Mouse (Mus musculus): ENCODE measurements around the gene Fyn. TPM values are rescaled to one million over a fixed set of nuclear protein-coding genes. Genes with fewer than 3 reads are reported as not detected.

The Fyn gene
- total and polyA plus RNA-seq, 3 experiments = 14.9 to 42.4 (median 19.9) TPM

DNA sequence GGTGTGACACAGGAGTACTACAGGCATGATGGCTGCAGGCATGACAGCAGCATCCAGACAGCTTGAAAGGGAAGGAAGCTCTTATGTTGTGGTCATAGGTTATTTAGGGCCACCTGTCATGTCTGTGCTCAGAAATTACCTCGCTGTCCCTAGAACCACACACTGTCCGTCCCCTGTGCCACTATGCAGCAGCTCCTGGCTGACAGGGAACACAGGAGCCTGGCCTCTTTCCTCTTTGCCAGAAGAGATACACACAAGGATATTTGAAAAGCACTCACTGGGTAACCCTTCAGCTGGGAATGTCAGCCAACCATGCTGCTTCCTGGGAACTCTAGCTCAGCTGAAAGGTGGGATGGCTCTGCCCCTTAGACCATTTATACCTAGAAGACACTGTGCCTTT lies 62.6 kb downstream of the Fyn start:
- Histone ChIP-seq H3K4me1 (ENCODE audit: control insufficient read depth in 1 of 2, insufficient read depth in 2 of 2) (peaks cover 9 to 54% of the 10 kb centered on the region in 2 experiments), H3K79me2 (replicated peaks; ENCODE audit: control insufficient read depth, extremely low read depth, insufficient read depth, poor library complexity, severe bottlenecking) (no peaks in the 10 kb centered on the region), H3K27me3 (replicated peaks) (no peaks in the 10 kb centered on the region), H3K36me3 (replicated peaks in 1 of 2; ENCODE audit: control insufficient read depth in 1 of 2, insufficient read depth in 1 of 2, low read length in 1 of 2) (peaks cover 0 to 18% of the 10 kb centered on the region in 2 experiments), H3K4me3 (replicated peaks in 1 of 3; ENCODE audit: low read depth in 2 of 3, low read length in 2 of 3, poor library complexity in 1 of 3) (no peak overlapping the region), H3K27ac (ENCODE audit: insufficient read depth, low read depth) (no peak overlapping the region), H3K9me3 (replicated peaks; ENCODE audit: low read length) (no peaks in the 10 kb centered on the region), H3K9ac (ENCODE audit: insufficient read depth, low read depth) (no peak overlapping the region), H3K4me2 (ENCODE audit: insufficient read depth, low read depth, poor library complexity, severe bottlenecking) (no peak overlapping the region)
- no peak for DNase-seq (ENCODE audit: extremely low read depth)
- in situ Hi-C loops (cut with MboI; ENCODE audit: low pct_ligation_motif_present, low pct_unique_long_range_greater_than_20kb, low sequenced_read_pairs) (no loop called here), dilution Hi-C loops (cut with MboI; ENCODE audit: extremely low pct_ligation_motif_present, extremely low pct_unique_long_range_greater_than_20kb, low sequenced_read_pairs) (no loop called here)
- TF ChIP-seq SMC3 (IDR thresholded peaks at IDR 0.05; ENCODE audit: low read depth, low read length) (no peak), IRF4 (IDR thresholded peaks at IDR 0.05; ENCODE audit: low read depth, low read length) (no peak), PAX5 (IDR thresholded peaks at IDR 0.05; ENCODE audit: low read length) (no peak), CTCF (conservative IDR thresholded peaks at IDR 0.05 in 1 of 2, IDR thresholded peaks at IDR 0.05 in 1 of 2; ENCODE audit: low read depth in 2 of 2, low read length in 2 of 2) (no peak), ZNF384 (IDR thresholded peaks at IDR 0.05; ENCODE audit: low read depth, low read length) (no peak), POLR2A (IDR thresholded peaks at IDR 0.05; ENCODE audit: low read depth, low read length) (no peak)

DNA sequence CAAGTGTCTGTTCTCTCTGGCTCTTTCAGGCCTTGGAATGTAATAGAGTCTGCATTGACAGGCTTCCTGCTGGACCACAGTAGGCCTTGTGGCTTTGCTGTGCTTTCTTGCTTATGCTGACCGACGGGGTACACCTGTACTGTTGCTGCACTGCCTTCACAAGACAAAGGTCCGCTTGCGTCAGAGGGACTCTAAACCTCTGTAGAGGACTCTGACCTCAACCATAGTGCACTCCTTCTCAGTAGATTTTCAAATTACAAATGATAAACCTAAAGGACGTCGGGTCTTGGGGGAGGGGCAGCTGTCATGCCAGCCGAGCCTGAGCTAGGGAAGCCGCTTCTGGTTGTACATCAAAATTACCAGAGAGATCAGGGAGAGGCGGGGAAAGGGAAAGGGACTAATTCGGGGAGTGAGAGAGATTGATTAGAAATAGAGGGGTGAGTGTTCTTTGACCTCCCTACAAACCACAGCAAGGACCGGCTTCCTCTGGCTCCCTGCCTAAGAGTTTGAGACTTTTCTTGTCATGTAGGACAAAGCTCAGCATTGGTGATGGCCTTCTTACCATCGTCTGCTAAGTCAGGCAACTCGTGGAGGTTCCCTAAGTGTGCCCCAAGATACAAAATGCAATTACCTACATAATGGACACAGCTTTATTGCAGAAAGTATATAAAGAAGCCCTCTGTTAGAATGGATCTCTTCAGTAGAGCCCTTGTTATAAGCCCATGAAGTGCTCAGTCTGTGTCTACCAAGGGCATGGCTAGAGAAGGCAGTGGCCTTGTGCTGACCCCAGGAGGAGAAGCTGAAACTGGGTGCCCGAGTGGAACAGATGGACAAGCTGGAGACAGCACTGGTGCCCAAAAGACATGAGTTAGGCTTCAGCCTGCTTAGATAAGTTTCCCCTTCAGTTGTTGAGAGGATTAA lies 64.3 kb downstream of the Fyn start:
- no peak overlapping the region for H3K4me3 ChIP-seq (replicated peaks in 1 of 3; ENCODE audit: low read depth in 2 of 3, low read length in 2 of 3, poor library complexity in 1 of 3)
- TF ChIP-seq ELF1 (IDR thresholded peaks at IDR 0.05; ENCODE audit: low read depth, low read length) = no peak
- TF ChIP-seq RAD21 (IDR thresholded peaks at IDR 0.05; ENCODE audit: low read depth, low read length) = no peak
- TF ChIP-seq POLR2A (IDR thresholded peaks at IDR 0.05; ENCODE audit: low read depth, low read length) = no peak
- no peak for TF ChIP-seq ZKSCAN1 (IDR thresholded peaks at IDR 0.05; ENCODE audit: borderline replicate concordance, low read depth, low read length)
- no peak for TF ChIP-seq JUND (conservative IDR thresholded peaks at IDR 0.05; ENCODE audit: low read depth, low read length)
- TF ChIP-seq MYC (IDR thresholded peaks at IDR 0.05; ENCODE audit: low read depth, low read length) = no peak
- in situ Hi-C loops (cut with MboI; ENCODE audit: low pct_ligation_motif_present, low pct_unique_long_range_greater_than_20kb, low sequenced_read_pairs) (no loop called here), dilution Hi-C loops (cut with MboI; ENCODE audit: extremely low pct_ligation_motif_present, extremely low pct_unique_long_range_greater_than_20kb, low sequenced_read_pairs) (no loop called here)
- peaks cover 0 to 11% of the 10 kb centered on the region in 2 experiments for H3K36me3 ChIP-seq (replicated peaks in 1 of 2; ENCODE audit: control insufficient read depth in 1 of 2, insufficient read depth in 1 of 2, low read length in 1 of 2)
- no peak overlapping the region for H3K4me2 ChIP-seq (ENCODE audit: insufficient read depth, low read depth, poor library complexity, severe bottlenecking)
- H3K4me1 ChIP-seq (ENCODE audit: control insufficient read depth in 1 of 2, insufficient read depth in 2 of 2) = peaks cover 9 to 66% of the 10 kb centered on the region in 2 experiments
- no peaks in the 10 kb centered on the region for H3K9me3 ChIP-seq (replicated peaks; ENCODE audit: low read length)
- DNase-seq (ENCODE audit: extremely low read depth) = no peak
- no peak overlapping the region for H3K27ac ChIP-seq (ENCODE audit: insufficient read depth, low read depth)
- no peaks in the 10 kb centered on the region for H3K79me2 ChIP-seq (replicated peaks; ENCODE audit: control insufficient read depth, extremely low read depth, insufficient read depth, poor library complexity, severe bottlenecking)
- H3K9ac ChIP-seq (ENCODE audit: insufficient read depth, low read depth) = no peak overlapping the region
- H3K27me3 ChIP-seq (replicated peaks) = no peaks in the 10 kb centered on the region

DNA sequence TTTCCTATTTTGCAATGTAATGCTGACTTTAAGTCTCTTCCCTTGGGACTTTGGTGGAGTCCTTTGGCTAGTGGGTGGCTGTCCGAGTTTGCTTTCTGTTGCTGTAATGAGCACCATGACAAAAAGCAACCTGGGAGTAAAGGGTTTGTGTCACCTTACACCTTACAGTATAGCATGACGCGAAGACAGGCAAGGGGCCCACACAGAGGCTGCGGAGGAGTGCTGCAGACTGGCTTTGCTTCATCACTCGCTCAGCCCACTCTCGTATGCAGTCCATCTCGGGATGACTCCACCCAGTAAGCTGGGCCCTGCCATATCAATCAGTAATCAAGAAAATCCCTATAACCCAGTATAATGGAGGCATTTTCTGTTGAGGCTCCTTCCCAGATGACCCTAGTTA lies 65.2 kb downstream of the Fyn start:
- TF ChIP-seq PAX5 (IDR thresholded peaks at IDR 0.05; ENCODE audit: low read length) (no peak), E2F4 (IDR thresholded peaks at IDR 0.05; ENCODE audit: insufficient replicate concordance, low read depth, low read length) (no peak), MYC (IDR thresholded peaks at IDR 0.05; ENCODE audit: low read depth, low read length) (no peak), ZKSCAN1 (IDR thresholded peaks at IDR 0.05; ENCODE audit: borderline replicate concordance, low read depth, low read length) (no peak), NRF1 (IDR thresholded peaks at IDR 0.05; ENCODE audit: low read depth, low read length) (no peak), NELFE (IDR thresholded peaks at IDR 0.05; ENCODE audit: low read depth, low read length) (no peak), UBTF (IDR thresholded peaks at IDR 0.05; ENCODE audit: low read depth, low read length) (no peak), BHLHE40 (IDR thresholded peaks at IDR 0.05; ENCODE audit: low read depth, low read length) (no peak), KAT2A (IDR thresholded peaks at IDR 0.05; ENCODE audit: insufficient replicate concordance, low read length) (no peak), CHD1 (IDR thresholded peaks at IDR 0.05; ENCODE audit: low read depth, low read length) (no peak), ZNF384 (IDR thresholded peaks at IDR 0.05; ENCODE audit: low read depth, low read length) (no peak), EP300 (IDR thresholded peaks at IDR 0.05; ENCODE audit: low read length) (no peak), ETS1 (conservative IDR thresholded peaks at IDR 0.05; ENCODE audit: low read depth, low read length) (no peak), GABPA (IDR thresholded peaks at IDR 0.05; ENCODE audit: insufficient replicate concordance, low read depth, low read length) (no peak), MAX (IDR thresholded peaks at IDR 0.05; ENCODE audit: low read length) (no peak), POLR2AphosphoS2 (IDR thresholded peaks at IDR 0.05; ENCODE audit: low read depth, low read length) (no peak)
- DNase-seq (ENCODE audit: extremely low read depth) = no peak
- Histone ChIP-seq H3K4me1 (ENCODE audit: control insufficient read depth in 1 of 2, insufficient read depth in 2 of 2) (peaks cover 9 to 76% of the 10 kb centered on the region in 2 experiments), H3K4me3 (replicated peaks in 1 of 3; ENCODE audit: low read depth in 2 of 3, low read length in 2 of 3, poor library complexity in 1 of 3) (no peak overlapping the region), H3K9ac (ENCODE audit: insufficient read depth, low read depth) (no peak overlapping the region), H3K27me3 (replicated peaks) (no peaks in the 10 kb centered on the region), H3K9me3 (replicated peaks; ENCODE audit: low read length) (no peaks in the 10 kb centered on the region), H3K27ac (ENCODE audit: insufficient read depth, low read depth) (no peak overlapping the region), H3K79me2 (replicated peaks; ENCODE audit: control insufficient read depth, extremely low read depth, insufficient read depth, poor library complexity, severe bottlenecking) (no peaks in the 10 kb centered on the region), H3K36me3 (replicated peaks in 1 of 2; ENCODE audit: control insufficient read depth in 1 of 2, insufficient read depth in 1 of 2, low read length in 1 of 2) (peaks cover 0 to 13% of the 10 kb centered on the region in 2 experiments), H3K4me2 (ENCODE audit: insufficient read depth, low read depth, poor library complexity, severe bottlenecking) (no peak overlapping the region)
- in situ Hi-C loops (cut with MboI; ENCODE audit: low pct_ligation_motif_present, low pct_unique_long_range_greater_than_20kb, low sequenced_read_pairs) = no loop called here
- dilution Hi-C loops (cut with MboI; ENCODE audit: extremely low pct_ligation_motif_present, extremely low pct_unique_long_range_greater_than_20kb, low sequenced_read_pairs) = no loop called here
